ENCODE assay signal across 15 mouse cellular contexts in the genomic region with DNA sequence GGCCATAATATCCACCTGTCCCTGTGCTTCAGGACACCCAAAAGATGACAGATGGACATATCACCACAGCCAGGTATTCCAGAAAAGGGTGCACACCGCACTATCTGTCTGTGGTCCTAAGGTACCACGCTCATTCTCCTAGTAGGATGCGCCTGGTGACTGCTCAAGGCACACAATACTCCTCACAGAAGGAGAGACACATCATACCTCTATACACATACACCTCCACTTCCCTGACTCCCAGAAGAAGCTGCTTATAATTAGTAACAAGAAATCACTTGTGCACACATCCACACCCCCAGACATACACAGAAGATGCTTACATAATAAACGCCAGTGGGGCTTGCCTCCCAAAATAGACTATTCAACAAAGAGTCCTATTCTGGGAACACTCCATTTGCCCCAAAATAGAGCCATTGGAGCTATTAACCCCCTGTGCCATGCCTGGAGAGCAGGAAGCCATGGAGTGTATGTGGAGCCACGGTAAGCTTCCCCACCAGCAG.
"Had no signal": no experiment of that assay in that cellular context is flagged by ENCODE, and none has a peak within 500 bp of the region (broad histone marks: within the 10 kb centered on the region; RNA-seq: fewer than 3 reads in every experiment).

No protein-coding gene starts in this region.

- H3K27me3 ChIP-seq: limb, embryonic 15.5 days; liver, embryonic 12.5 days; lung, embryonic 15.5 days; neural tube, embryonic 13.5 days had no signal

- H3K4me3 ChIP-seq: layer of hippocampus, adult 2 months; limb, embryonic 15.5 days; liver, embryonic 12.5 days; lung, embryonic 15.5 days; megakaryocyte, embryonic 14.5 days; neural tube, embryonic 13.5 days had no signal

- ATAC-seq: liver, embryonic 12.5 days; midbrain, embryonic 16.5 days had no signal

- H3K4me1 ChIP-seq: megakaryocyte, embryonic 14.5 days had no signal

- H3K9ac ChIP-seq: limb, embryonic 15.5 days; liver, embryonic 12.5 days; lung, embryonic 15.5 days; neural tube, embryonic 13.5 days had no signal

- H3K27ac ChIP-seq: layer of hippocampus, adult 2 months; limb, embryonic 15.5 days; liver, embryonic 12.5 days; lung, embryonic 15.5 days; macrophage; neural tube, embryonic 13.5 days; stomach, postnatal 0 days had no signal

- DNase-seq: kidney, postnatal 10 days; kidney, postnatal 4 days; lung, postnatal 14 days; thymus, adult 18-20 months; thymus, postnatal 25 days had no signal

- H3K4me2 ChIP-seq: limb, embryonic 15.5 days; liver, embryonic 12.5 days; lung, embryonic 15.5 days; midbrain, embryonic 11.5 days; neural tube, embryonic 13.5 days had no signal

- H3K36me3 ChIP-seq: limb, embryonic 15.5 days; liver, embryonic 12.5 days; lung, embryonic 15.5 days; neural tube, embryonic 13.5 days had no signal

- H3K9me3 ChIP-seq: limb, embryonic 15.5 days; liver, embryonic 12.5 days; lung, embryonic 15.5 days; megakaryocyte, embryonic 14.5 days; neural tube, embryonic 13.5 days had no signal
